Mouse (Mus musculus) erythroblast, adult 5-6 weeks (primary cell): ENCODE data around the gene Glt28d2. TPM values are rescaled to one million over a fixed set of nuclear protein-coding genes. Genes with fewer than 3 reads are reported as not detected.
"Not testable (repeated sequence)": the region's sequence is repeated elsewhere in the genome, so short reads cannot be mapped to it uniquely, and the experiment has no call there.

ENCODE experiments used
- ATAC-seq: replicated peaks from 2 replicates; pipeline ENCODE4 v1.8.0; 2016; ENCODE audit warnings: moderate number of reproducible peaks, mild to moderate bottlenecking, moderate TSS enrichment, inconsistent platforms; ENCODE audit not compliant: poor library complexity, low FRiP score, severe bottlenecking
- total RNA-seq, 2 experiments: library from RNA; stranded (forward) in 1 of 2; stranded (reverse) in 1 of 2; fragments of 150-400 nt in 1 of 2; fragments of 200-764, 138-1000 nt in 1 of 2; gene quantifications; 2 replicates each; pipeline versions ENCODE4 v1.2.3 to v1.2.4; 2015 to 2017; ENCODE audit warnings: low replicate concordance in 2 of 2

The Glt28d2 gene
- not detected in 2 replicates for total RNA-seq (2015; ENCODE audit: low replicate concordance)
- not detected in 2 replicates for total RNA-seq (2017; ENCODE audit: low replicate concordance)

GRCm38 (mm10) chr3:85887239-85887827 is at the start of gene Glt28d2, which contains the start of gene Gm37240:
TSS of gene Glt28d2 (minus strand) at chr3:85887516.
TSS of gene Gm37240 (minus strand) at chr3:85887518.
- peak; percentile 80 for ATAC-seq

DNA sequence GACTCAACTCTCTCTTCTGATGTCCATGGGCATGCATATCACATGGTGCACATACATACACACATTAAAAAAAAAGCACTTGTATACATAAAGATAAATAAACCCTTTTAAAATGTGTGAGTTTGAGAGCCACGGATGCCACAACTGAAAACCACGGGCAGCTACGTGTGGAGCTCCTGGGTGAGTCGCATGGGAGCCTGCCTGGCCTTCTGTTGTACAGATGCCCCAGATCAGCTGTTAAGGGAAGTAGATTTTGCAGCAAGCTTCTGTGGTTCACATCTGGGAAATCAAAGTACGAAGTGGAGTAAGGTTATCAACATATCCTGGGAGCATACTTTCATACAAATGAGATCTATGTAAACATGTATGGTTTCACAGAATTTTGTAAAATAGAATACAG is 46.3 kb upstream of the Glt28d2 start:
- no peak for ATAC-seq

- no peak for ATAC-seq
Measured at GRCm38 (mm10) chr3:85931859-85932258, 44.5 kb upstream of the Glt28d2 start.

- ATAC-seq, result no peak
Measured at GRCm38 (mm10) chr3:85930671-85931255, 43.4 kb upstream of the Glt28d2 start.

- ATAC-seq, result no peak
Measured at GRCm38 (mm10) chr3:85929711-85930110, 42.4 kb upstream of the Glt28d2 start.

- no peak for ATAC-seq
Measured at GRCm38 (mm10) chr3:85928140-85928611, 40.9 kb upstream of the Glt28d2 start.

DNA sequence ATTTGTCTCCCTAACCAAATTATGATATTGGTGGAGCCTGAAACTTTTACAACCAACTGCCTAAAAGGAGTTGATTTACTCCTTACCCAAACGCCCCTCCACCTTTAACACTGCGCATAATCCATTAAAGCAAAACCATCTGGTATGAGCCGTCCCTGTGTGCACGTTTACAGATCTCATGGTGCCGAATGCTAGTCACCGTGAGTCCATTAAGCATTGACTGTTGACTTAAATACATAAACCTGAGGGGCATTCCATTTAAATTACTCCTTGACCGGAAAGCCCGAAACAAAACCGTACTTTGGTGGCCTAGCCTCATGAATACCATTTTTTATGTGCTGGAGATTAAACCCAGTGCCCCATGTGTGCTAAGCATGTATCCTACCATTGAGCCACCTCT is 40.0 kb upstream of the Glt28d2 start:
- ATAC-seq, result no peak

GRCm38 (mm10) chr3:85923954-85924945 is 36.9 kb upstream of the Glt28d2 start:
- ATAC-seq, result peak; percentile 89

DNA sequence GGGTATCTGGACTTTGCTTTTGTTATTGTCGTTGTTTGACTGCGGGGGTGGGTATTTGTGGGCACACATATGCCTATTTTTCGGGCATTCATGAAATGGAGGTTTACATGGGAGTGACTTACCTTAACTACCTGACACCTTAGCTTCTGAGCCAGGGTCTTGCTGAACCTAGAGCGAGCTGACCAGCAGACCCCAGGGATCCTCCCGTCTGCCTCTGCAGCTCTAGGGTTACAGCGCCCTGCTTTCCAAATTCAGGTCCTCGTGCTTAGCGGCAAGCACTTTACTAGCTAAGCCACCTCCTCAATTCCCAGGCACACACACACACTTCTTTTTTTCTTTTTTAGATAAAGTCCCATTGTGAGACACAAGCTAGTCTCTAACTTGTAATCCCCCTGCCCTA is 36.0 kb upstream of the Glt28d2 start:
- no peak for ATAC-seq

DNA sequence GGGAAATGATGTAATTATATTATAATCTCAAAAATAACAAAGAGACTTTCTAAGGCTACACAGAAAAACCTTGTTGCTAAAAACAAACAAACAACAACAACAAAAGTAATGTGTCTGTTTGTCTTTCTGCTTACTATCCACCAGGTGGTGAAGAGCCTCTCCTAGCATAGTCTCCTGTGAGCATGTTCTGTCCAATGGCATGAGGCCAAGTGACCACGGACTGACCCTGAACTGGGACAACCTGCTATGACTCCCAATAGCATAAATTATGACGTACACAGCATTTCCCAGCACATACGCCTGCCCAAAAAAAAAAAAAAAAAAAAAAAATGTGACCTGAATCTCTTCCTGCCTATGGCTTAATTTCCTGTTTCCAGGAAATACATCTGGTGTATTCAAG is 35.0 kb upstream of the Glt28d2 start:
- no peak for ATAC-seq

GRCm38 (mm10) chr3:85920671-85921070 is 33.4 kb upstream of the Glt28d2 start:
- ATAC-seq, result not testable (repeated sequence)

DNA sequence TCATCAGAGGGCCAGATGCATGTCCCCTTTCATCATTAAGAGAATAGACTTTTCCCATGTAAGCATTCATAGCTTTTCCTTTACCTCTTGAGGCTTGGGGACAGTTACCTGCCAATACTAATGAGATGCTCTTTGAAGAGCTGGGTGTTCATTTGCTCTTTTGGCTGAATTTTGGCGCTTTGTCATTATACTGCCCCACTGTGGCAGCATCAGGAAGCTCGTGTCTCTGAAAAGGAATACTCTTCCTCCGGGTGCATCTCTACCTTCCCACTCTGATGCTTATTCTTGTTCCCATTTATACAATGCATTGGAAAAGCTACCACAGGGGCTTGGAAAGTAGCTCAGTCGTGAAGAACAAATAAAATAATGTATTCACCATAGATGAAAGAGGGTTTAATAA is 30.3 kb upstream of the Glt28d2 start:
- no peak for ATAC-seq

DNA sequence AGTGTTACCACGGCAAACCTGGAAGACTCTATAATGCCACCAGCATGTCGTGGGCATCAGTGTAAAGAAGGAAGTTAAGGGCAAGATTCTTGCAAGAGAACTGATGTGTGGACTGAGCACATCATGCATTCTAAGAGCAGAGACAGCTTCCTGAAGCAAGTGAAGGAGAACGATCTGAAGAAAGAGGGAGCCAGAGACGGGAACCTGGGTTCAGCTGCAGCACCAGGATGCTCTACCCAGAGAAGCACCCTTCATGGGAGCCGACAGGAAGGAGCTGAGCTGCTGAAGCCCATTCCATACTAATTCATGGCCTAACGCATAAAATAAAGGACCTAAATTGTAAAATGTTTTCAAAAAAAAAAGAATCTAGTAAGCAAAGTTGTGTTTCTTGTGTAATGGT is 27.5 kb upstream of the Glt28d2 start:
- ATAC-seq, result no peak

GRCm38 (mm10) chr3:85907136-85907535 is 19.8 kb upstream of the Glt28d2 start:
- no peak for ATAC-seq

GRCm38 (mm10) chr3:85904371-85904770 is 17.1 kb upstream of the Glt28d2 start:
- no peak for ATAC-seq

- ATAC-seq, result no peak
Measured at GRCm38 (mm10) chr3:85895020-85895419, 7.7 kb upstream of the Glt28d2 start.

- no peak for ATAC-seq
Measured at GRCm38 (mm10) chr3:85891571-85891970, 4.3 kb upstream of the Glt28d2 start.

DNA sequence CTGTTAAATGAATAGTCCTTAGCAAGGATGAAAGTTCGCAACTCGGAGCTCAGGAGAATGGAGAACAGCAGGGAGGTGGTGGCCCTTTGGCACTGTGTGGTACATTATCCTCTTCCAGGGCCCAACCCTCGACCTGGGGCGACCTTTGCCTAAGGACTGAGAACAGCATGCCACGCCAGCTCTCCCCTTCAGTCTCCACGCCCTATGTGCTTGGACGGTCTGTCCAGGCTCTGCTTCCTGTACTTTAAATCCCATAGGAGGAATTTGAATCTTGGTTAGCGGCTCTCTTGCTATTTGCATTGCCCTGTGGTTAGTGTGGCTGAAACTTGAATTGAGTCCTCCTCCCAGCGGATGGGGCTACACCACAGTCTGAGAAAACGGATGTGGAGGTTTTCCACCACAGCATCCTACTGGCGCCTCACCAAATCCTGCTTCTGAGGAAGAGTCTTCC is 930 bp upstream of the Glt28d2 start:
- ATAC-seq, result no peak

DNA sequence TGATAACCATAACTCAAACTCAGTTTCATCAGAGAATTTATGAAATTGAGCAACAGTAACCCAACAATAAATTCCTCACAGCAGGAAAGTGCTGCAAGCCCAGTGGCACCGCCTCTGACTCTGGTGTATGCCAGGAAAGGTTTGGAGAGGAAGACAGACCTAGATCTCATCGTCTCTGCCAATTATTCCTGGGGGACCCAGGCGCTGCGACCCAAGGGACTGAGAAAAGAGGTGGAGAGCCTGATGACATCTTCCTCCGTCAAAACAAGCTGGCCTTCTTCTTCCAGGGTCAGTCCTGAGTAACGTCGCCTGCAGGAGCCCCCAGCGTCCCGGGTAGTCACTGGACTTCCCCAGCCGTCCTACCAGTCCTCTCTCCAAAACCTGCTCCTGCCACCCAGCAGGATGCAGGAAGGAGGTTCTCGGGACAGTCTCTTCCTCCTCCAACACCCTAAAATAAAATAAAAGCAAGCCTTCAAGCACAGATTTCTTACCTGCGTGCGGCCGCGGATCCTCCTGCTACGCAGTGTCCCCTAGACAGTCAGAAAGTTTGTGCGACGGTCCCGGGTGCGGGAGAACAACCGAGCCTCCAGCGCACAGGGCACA is 579 bp downstream of the Glt28d2 start:
- no peak for ATAC-seq

DNA sequence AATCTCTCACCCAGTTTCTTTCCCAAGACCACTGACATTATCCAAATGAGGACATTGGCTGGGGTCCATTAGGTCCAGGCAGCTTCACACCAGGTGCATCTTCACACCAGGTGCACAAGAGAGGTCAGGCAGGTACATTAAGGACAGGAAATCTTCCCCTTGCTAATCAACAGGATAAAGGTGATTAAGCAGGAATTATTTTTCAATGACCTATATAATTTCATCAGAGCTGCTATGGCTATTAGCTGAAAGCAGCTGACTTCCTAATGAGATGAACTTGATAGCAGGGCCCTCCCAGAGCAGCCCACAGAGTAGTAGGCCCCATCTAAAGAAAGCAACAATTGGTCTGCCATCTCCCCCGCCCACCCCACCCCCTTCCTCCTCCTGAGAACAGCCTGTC is 1.4 kb downstream of the Glt28d2 start:
- ATAC-seq, result no peak
